Mouse (Mus musculus) testis, adult 2 months (tissue): Measurements from ENCODE around the gene Slc16a10.

Experiments used
- CTCF ChIP-seq: fragments of 200-500 bp; IDR thresholded peaks from 2 replicates; pipeline ENCODE4 v1.5.1; 2012; ENCODE audit warnings: low read depth, mild to moderate bottlenecking, inconsistent platforms, low read length, moderate library complexity; ENCODE audit not compliant: control insufficient read depth, insufficient read depth, insufficient replicate concordance
- POLR2A ChIP-seq: fragments of 200-500 bp; IDR thresholded peaks from 2 replicates; pipeline ENCODE4 v1.6.1; 2012; ENCODE audit warnings: low read depth, mild to moderate bottlenecking, inconsistent platforms, low read length, moderate library complexity; ENCODE audit not compliant: control insufficient read depth

GRCm38 (mm10) chr10:40070684-40071083 is 71.4 kb downstream of the Slc16a10 start:
- no peak for TF ChIP-seq POLR2A
- no peak for TF ChIP-seq CTCF
